Mouse (Mus musculus) gastrocnemius, postnatal 14 days (tissue): ENCODE measurements around the gene Abcc4. TPM values are rescaled to one million over a fixed set of nuclear protein-coding genes. Genes with fewer than 3 reads are reported as not detected.

Source experiments
- DNase-seq: peaks from one replicate; pipeline ENCODE4 v3.0.0; 2021; ENCODE audit warnings: mixed read lengths
- intact Hi-C: fragments of 180-260 bp; cut with DNase I; formaldehyde crosslinking; loops from one replicate; pipeline ENCODE4 v1.15.1; 2025; ENCODE audit warnings: low total_unique reads
- total RNA-seq, 2 experiments: library from RNA; stranded (reverse); gene quantifications; 2 replicates each; pipeline ENCODE4 v1.2.3; 2021

The Abcc4 gene
- total RNA-seq, 2 experiments from 2014 or later: 7.9 to 8.2 TPM

GRCm38 (mm10) chr14:118713869-118714268, 7.8 kb upstream of the Abcc4 start:
- no peak for DNase-seq
- intact Hi-C loops: no loop called here

DNA sequence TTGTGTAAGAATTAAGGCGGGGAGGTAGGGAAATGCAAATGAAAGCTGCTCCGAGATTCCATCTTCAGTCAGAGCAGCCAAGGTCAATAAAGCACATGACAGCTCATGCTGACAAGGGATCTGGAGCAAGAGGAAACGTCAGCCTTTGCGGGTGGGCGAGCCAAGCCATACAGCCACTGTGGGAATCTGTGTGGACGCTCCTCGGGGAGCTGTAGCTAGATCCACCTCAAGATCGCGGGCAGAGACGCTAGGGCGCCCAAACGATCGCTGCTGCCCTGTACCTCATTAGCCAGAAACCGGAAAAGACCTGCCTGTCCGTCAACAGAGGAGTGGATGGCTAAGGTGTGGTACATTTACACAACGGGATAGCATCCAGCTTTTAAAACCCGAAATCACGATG, 7.4 kb upstream of the Abcc4 start:
- no peak for DNase-seq

GRCm38 (mm10) chr14:118712889-118713288, 6.9 kb upstream of the Abcc4 start:
- intact Hi-C loops: no loop called here
- DNase-seq: no peak

More for the DNA sequence above, 7.4 kb upstream of the Abcc4 start:
- intact Hi-C loops: no loop called here

- intact Hi-C loops: no loop called here
- DNase-seq: no peak
Observed at GRCm38 (mm10) chr14:118710945-118711344, 4.9 kb upstream of the Abcc4 start.

GRCm38 (mm10) chr14:118709736-118710135, 3.7 kb upstream of the Abcc4 start:
- intact Hi-C loops: no loop called here
- DNase-seq: peak; percentile 85

- intact Hi-C loops: no loop called here
- no peak for DNase-seq
Observed at GRCm38 (mm10) chr14:118708126-118708525, 2.1 kb upstream of the Abcc4 start.

- intact Hi-C loops: no loop called here
- DNase-seq: no peak
Observed at GRCm38 (mm10) chr14:118706962-118707361, 943 bp upstream of the Abcc4 start.

DNA sequence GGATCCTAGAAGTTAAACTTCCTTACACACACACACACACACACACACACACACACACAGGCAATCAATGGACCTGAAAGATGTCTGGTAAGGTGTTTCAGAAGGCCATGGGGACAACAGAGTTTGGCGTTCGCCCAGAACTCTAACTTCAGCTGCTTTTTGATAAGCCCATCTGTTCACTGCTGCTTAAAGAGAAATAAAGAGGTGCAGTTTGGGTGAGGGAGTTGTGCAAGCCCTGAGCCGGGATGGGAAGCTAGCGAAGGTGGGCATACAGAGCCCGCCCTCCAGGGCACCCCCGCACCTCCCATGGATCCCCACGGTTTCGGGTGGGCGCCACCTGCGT, 583 bp downstream of the Abcc4 start:
- DNase-seq: no peak
- intact Hi-C loops: no loop called here

GRCm38 (mm10) chr14:118703363-118703762, 2.7 kb downstream of the Abcc4 start:
- intact Hi-C loops: loop anchor here (2.0 kb wide), 1 partner anchor 65 kb away; no protein-coding TSS in a partner anchor
- DNase-seq: no peak

- DNase-seq: peak; percentile 59
Observed at GRCm38 (mm10) chr14:118701991-118702608, 3.9 kb downstream of the Abcc4 start.

GRCm38 (mm10) chr14:118700576-118700975, 5.4 kb downstream of the Abcc4 start:
- intact Hi-C loops: no loop called here
- no peak for DNase-seq

More at GRCm38 (mm10) chr14:118701991-118702608, 3.9 kb downstream of the Abcc4 start:
- intact Hi-C loops: loop anchor here (2.0 kb wide), 1 partner anchor 67 kb away; no protein-coding TSS in a partner anchor

DNA sequence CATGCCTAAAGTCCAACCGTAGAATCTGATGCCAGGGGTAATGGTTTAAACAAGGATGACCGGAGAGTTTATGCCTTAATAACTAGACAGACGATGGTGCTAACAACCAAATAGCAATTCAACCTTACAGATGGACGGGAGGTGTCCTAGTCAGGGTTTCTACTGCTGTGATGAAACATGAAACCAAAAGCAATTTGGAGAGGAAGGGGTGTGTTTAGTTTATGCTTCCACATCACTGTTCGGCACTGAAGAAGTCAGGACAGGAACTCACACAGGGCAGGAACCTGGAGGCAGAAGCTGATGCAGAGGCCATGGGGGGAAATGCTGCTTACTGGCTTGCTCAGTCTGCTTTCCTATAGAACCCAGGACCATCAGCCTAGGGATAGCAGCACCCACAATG, 6.1 kb downstream of the Abcc4 start:
- DNase-seq: no peak
- intact Hi-C loops: loop anchor here (10.0 kb wide), 1 partner anchor 75 kb away; no protein-coding TSS in a partner anchor

- no peak for DNase-seq
- intact Hi-C loops: loop anchor here (10.0 kb wide), 1 partner anchor 75 kb away; no protein-coding TSS in a partner anchor
Observed at GRCm38 (mm10) chr14:118699508-118699907, 6.5 kb downstream of the Abcc4 start.

DNA sequence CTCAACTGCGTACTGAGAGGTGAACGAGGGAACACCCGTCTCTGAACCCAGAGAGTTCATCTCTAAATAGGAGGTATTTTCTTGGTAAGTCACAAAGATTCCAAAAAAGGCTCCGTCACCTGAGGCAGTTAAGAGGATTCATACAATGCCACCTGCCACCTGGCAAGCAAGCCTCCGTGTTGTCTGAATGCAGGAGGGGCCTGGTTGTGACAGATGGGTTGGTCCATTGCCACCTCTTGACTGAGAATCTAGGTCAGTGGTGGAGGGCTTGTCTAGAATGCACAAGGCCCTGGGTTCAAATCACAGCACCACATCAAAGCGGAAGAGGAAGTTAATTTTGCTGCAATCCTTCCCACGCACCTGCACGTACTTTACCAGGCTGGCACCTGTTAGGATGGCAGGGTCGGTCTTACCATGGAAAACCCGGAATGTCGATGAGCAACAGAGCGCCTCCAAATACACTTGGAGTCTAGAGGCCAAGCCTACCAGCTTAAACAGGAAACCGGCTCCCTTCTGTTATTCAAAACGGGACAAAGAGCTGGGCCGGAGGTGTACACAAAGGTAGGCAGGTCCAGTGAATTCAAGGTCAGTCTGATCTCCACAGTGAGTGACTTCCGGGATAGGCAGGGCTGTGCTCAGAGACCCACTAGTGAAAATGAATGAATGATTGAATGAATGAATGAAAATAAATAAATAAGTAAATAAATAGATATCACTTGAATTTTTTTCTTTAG, 9.3 kb downstream of the Abcc4 start:
- intact Hi-C loops: loop anchor here (10.0 kb wide), 1 partner anchor 72 kb away; no protein-coding TSS in a partner anchor
- DNase-seq: no peak

- intact Hi-C loops: loop anchor here (10.0 kb wide), 1 partner anchor 71 kb away; no protein-coding TSS in a partner anchor
- no peak for DNase-seq
Observed at GRCm38 (mm10) chr14:118695866-118696265, 10.2 kb downstream of the Abcc4 start.

GRCm38 (mm10) chr14:118694321-118694720, 11.7 kb downstream of the Abcc4 start:
- DNase-seq: no peak
- intact Hi-C loops: loop anchor here (10.0 kb wide), 1 partner anchor 70 kb away; no protein-coding TSS in a partner anchor

DNA sequence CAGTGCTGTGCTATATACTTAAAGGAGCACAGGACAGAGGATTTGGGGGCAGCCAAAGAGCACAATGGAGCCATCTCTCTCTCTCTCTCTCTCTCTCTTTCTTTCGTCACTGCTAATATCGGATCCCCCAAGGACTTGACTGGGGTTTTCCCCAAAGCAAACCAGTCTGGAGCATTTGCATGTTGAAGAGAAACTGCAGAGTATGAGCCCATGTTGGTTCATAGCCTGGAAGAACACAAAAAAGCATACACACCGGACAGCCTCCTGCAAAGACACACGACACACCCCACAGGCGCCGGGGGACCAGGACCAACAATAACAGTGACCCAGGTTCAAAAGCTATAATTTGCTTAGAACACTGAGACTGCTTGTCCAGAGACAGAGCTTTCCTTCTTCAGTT, 14.1 kb downstream of the Abcc4 start:
- DNase-seq: no peak
- intact Hi-C loops: loop anchor here (10.0 kb wide), 1 partner anchor 67 kb away; no protein-coding TSS in a partner anchor

GRCm38 (mm10) chr14:118691404-118691803, 14.6 kb downstream of the Abcc4 start:
- intact Hi-C loops: loop anchor here (10.0 kb wide), 1 partner anchor 67 kb away; no protein-coding TSS in a partner anchor
- DNase-seq: no peak

DNA sequence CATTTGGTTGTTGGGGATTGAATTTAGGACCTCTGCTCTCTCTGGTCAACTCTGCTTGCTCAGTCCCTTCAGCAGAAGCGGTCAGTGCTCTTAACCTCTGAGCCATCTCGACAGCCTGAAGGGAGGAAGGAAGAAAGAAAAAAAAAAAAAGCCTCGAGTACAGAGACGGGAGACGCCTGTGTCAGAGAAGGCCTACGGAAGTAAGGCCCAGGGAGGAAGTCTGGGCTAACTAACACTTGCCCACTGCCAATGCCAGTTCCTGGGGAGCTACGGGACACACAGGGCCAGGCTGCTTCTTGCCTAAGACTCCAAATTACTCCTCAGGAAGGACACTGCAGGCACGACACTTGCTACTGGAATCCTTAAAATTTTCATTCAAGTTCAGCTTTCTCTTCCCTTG, 15.1 kb downstream of the Abcc4 start:
- DNase-seq: no peak
- intact Hi-C loops: loop anchor here (10.0 kb wide), 1 partner anchor 66 kb away; no protein-coding TSS in a partner anchor

DNA sequence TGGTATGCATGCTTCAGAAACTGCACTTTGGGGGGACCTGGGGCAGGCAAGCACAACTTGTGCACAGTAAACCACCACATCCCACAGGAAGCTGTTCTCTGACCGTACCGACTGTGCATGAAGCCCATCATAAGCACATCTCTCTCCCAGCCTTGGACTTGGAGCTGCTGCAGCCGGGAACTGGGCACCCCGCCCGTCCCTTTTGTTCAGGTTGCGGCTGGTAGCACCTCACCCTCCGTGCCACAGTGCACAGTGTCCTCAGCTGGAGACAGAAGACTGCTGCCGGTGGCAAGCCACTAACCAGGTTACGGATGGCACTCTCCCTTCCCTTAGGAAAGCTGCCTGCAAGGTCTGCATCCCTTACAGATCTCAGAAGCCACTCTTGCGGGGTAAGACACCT, 15.7 kb downstream of the Abcc4 start:
- DNase-seq: no peak
- intact Hi-C loops: loop anchor here (10.0 kb wide), 1 partner anchor 66 kb away; no protein-coding TSS in a partner anchor
